Mouse (Mus musculus): ENCODE data around the gene Mgat5b.

DNA sequence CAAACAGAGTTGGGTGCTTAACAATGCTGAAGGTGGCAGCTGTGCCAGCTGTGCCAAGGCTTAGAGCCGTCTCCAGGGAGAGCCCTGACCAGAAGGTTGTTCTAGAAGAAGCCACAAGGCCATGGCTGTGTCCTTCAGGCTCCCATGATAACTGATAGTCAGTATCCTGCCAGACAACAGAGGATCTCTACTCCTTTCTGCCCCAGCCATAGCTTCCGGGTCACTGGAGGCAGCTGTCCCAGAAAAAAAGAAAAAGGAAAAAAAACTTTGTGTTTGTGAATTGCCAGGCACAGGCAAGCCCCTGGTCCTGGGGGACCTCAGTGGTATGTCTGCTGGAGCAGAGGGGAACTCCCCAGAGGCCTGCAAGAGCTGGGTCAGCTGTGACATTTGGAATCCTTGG, 47.3 kb downstream of the Mgat5b start:
- TF ChIP-seq CTCF (IDR thresholded peaks at IDR 0.05; ENCODE audit: low read depth, low read length) (no peak), GATA1 (IDR thresholded peaks at IDR 0.05; ENCODE audit: borderline replicate concordance, low read length) (no peak)
